Mouse (Mus musculus) liver, adult 2 months (tissue): ENCODE measurements around the gene Ubl4b. TPM values are rescaled to one million over a fixed set of nuclear protein-coding genes. Genes with fewer than 3 reads are reported as not detected.

ENCODE experiments used
- DNase-seq: peaks from one replicate; pipeline ENCODE4 v3.0.0-alpha.2; 2011; ENCODE audit warnings: low read depth, low spot score; ENCODE audit errors: extremely low read depth
- H3K27ac ChIP-seq: fragments of 200-500 bp; replicated peaks from 2 replicates; pipeline ENCODE4 v1.5.1; 2012; ENCODE audit warnings: low read depth, mild to moderate bottlenecking, control low read depth, inconsistent platforms, low read length; ENCODE audit not compliant: insufficient read depth
- H3K27me3 ChIP-seq: fragments of 200-500 bp; 2 replicates; pipeline ENCODE4 v1.6.1; 2012; ENCODE audit warnings: mild to moderate bottlenecking, moderate library complexity, low read length, inconsistent platforms; ENCODE audit not compliant: control insufficient read depth, insufficient read depth
- H3K36me3 ChIP-seq: fragments of 200-500 bp; 2 replicates; pipeline ENCODE4 v1.6.1; 2012; ENCODE audit warnings: low read length, inconsistent platforms; ENCODE audit not compliant: control insufficient read depth, insufficient read depth
- H3K4me1 ChIP-seq: fragments of 200-500 bp; 2 replicates; pipeline ENCODE4 v1.6.1; 2011; ENCODE audit warnings: low read length; ENCODE audit not compliant: control insufficient read depth, insufficient read depth
- H3K4me3 ChIP-seq: fragments of 200-500 bp; 2 replicates; pipeline ENCODE4 v1.5.1; 2011; ENCODE audit warnings: low read depth, mild to moderate bottlenecking, control low read depth, low read length, moderate library complexity; ENCODE audit not compliant: insufficient read depth
- H3K79me2 ChIP-seq: fragments of 200-500 bp; 2 replicates; pipeline ENCODE4 v1.6.1; 2012; ENCODE audit warnings: inconsistent platforms, mild to moderate bottlenecking, low read length, moderate library complexity; ENCODE audit not compliant: control insufficient read depth, insufficient read depth
- H3K9ac ChIP-seq: fragments of 200-500 bp; 2 replicates; pipeline ENCODE4 v1.6.1; 2012; ENCODE audit warnings: low read depth, mild to moderate bottlenecking, control low read depth, inconsistent platforms, low read length
- CTCF ChIP-seq: fragments of 200-500 bp; IDR thresholded peaks from 2 replicates; pipeline ENCODE4 v1.5.1; 2011; ENCODE audit warnings: low read depth, low read length, control low read depth
- POLR2A ChIP-seq: fragments of 200-500 bp; IDR thresholded peaks from 2 replicates; pipeline ENCODE4 v1.6.1; 2011; ENCODE audit warnings: low read length, control low read depth; ENCODE audit not compliant: insufficient read depth; ENCODE audit errors: extremely low read depth
- WGBS: fragments of 180-500 bp; shearing (Covaris S2); methylation state at CpG from one replicate; pipeline ENCODE4 v1.1.7; 2018; 5-methylcytosine and 5-hydroxymethylcytosine counted together
- polyA plus RNA-seq: library from polyadenylated mRNA; depleted of rRNA; stranded (reverse); fragments of >200 nt; gene quantifications from 2 replicates; pipeline ENCODE4 v1.2.3, GENCODE M21; 2012
- total RNA-seq: library from RNA; depleted of rRNA; stranded (reverse); fragments of >200 nt; gene quantifications from 2 replicates; pipeline ENCODE4 v1.2.3, GENCODE M21; 2014

Gene Ubl4b
- total and polyA plus RNA-seq, 2 experiments, result not detected

DNA sequence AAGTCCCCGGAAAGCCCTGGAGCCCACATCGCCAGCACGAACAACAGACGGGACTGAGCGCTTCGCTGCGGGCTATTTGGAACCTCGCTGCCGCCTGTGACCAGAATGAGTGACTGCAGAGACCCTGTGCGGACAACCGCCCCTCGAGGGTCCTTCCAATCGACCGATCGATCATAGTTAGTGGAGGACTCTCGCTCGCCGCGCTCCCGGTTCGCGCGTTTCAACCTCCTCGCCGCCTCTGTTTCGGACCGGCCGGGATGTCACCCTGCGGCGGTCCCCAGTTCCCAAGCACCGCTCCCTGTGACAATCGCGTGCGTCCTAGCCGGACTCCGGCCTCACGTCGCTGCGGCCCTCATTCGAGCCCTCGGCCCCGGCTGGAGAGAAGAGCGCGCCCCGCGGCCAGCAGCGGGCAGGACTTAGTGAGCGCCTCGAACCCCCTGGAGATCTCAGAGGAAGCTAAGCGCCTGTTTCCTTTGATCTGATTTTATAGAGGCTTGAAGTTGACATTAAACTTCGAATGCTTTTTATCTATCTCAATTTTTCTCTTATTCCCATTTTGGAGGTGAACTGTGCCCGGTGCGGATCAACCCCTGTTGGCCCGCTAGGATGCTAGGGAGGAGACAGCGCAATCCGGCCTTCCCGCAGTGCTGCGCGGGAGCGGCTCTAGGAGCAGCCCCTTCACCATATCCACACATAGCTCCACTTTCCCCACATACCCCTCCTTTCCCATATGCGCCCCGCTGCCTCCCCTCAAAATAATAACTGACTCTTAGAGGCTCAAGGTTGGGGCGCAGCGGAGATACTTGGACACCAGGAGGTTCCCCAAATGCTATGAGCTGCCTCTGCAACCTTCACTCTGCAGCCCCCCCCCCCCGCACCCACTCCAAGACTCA, 28.2 kb upstream of the Ubl4b start:
- TF ChIP-seq CTCF, result no peak
- TF ChIP-seq POLR2A, result no peak
- H3K36me3 ChIP-seq, result no peaks in the 10 kb centered on the region
- H3K4me1 ChIP-seq, result no peaks in the 10 kb centered on the region
- H3K4me3 ChIP-seq, result 0 out of 2 replicates have a peak overlapping the region, but pooled peaks have one; percentile 7
- DNase-seq, result no peak
- H3K9ac ChIP-seq, result no peak overlapping the region
- WGBS, result 3% methylated on average over 65 of the region's 65 CpGs
- H3K27ac ChIP-seq, result no peak overlapping the region
- H3K27me3 ChIP-seq, result peaks cover 26% of the 10 kb centered on the region
- no peaks in the 10 kb centered on the region for H3K79me2 ChIP-seq

DNA sequence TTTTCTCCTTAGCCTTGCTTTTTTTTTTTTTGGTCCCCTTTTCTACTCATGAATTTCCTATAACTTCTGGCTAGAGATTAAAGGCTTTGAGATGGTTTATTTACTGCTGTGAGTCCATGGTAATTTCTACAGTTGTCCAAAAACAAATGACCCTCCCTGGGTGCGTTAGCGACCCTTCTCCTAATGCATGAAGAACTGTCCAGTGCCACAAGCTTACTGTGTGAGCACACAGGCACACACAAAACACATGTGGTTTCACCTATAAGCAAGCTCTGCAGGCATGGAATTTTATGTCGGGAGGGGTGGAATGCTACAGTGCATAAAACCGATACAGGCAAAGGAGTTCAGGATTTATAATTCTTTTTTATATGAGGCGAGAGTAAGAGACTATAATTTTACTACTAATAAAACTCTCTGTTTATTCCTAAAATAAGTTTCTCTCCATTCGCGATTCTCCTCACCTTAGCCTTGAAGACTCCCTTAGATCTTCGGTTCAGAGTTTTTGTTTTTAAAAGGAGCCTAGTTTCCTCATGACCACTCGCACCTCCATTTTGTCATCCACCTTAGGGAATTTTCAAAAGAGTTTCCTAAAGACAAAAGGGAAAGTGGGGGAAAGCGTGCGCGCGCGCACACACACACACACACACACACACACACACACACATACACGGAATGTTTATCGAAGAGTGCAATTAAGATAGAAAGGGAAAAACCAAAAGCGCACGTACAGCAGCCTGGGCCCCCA, 27.4 kb upstream of the Ubl4b start:
- no peaks in the 10 kb centered on the region for H3K36me3 ChIP-seq
- no peak for DNase-seq
- H3K4me1 ChIP-seq, result no peaks in the 10 kb centered on the region
- H3K9ac ChIP-seq, result no peak overlapping the region
- H3K4me3 ChIP-seq, result no peak overlapping the region
- TF ChIP-seq POLR2A (no peak), CTCF (no peak)
- H3K79me2 ChIP-seq, result no peaks in the 10 kb centered on the region
- H3K27ac ChIP-seq, result no peak overlapping the region
- peaks cover 26% of the 10 kb centered on the region for H3K27me3 ChIP-seq
- 5% methylated on average over 18 of the region's 18 CpGs for WGBS

DNA sequence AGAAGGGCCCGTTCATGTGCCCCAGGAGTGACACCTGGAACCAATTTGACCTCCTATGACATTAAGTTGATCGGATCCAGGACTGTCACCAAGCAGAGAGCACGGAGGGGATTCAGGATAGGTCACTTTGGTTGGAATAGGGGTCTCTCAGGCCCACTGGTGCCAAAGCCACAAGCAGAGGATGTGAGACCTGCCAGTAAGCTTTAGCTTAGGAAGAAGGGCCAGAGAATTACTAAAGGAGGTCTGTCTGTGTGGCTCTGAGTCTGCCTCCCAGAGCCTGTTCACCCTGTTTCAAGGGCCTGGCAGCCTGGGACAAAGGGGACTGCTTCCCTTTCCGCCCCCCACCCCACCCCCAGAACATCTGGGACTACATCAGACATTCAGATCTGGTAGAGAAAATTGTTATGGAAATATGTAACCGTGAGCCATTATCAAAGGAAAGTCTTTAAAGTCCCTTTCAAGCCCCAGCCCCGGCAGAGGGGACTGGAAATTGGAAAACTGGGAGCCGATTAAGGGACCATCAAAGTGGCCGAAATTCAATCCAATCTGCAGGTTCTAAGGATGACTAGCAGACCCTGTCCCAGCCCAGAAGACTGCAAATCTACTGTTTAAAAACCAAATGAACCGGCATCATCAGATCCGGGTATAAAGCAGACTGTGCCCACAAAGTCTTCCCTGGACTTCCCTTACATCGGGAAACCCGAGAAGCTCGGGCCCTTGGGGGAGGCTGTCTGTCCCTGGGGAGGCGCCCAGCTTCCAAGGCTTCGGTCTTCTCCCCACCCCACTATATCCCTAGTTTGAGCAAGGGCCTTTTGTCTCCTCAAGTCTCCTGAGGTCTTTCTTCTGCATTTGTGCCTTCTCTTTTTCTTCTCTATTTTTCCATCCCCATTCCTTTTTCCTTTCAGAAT, 26.5 kb upstream of the Ubl4b start:
- TF ChIP-seq POLR2A (no peak), CTCF (no peak)
- H3K27me3 ChIP-seq, result peaks cover 22% of the 10 kb centered on the region
- no peaks in the 10 kb centered on the region for H3K36me3 ChIP-seq
- WGBS, result 12% methylated on average over 15 of the region's 15 CpGs
- no peak overlapping the region for H3K9ac ChIP-seq
- H3K79me2 ChIP-seq, result no peaks in the 10 kb centered on the region
- DNase-seq, result no peak
- no peaks in the 10 kb centered on the region for H3K4me1 ChIP-seq
- no peak overlapping the region for H3K4me3 ChIP-seq
- H3K27ac ChIP-seq, result no peak overlapping the region

DNA sequence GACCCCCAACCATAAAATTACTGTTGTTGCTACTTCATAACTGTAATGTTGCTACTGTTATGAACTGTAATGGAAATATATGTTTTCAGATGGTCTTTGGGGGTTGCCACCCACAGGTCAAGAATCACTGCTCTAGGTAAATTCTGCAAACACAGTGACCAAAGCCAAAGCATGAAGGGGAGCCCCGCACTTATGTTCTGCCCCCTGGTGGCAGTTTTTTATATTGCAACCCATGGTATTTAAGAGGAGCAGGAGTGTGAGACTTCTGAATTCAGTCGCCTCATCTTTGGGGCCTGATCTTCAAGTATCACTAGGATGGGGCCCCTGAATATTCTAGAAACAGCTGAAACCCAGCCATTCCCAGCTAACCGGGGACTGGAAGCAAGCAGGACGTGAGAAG, 24.6 kb upstream of the Ubl4b start:
- Histone ChIP-seq H3K4me1 (no peaks in the 10 kb centered on the region), H3K27me3 (peaks cover 19% of the 10 kb centered on the region), H3K79me2 (no peaks in the 10 kb centered on the region), H3K27ac (no peak overlapping the region), H3K9ac (no peak overlapping the region), H3K4me3 (no peak overlapping the region), H3K36me3 (no peaks in the 10 kb centered on the region)
- DNase-seq, result peak; percentile 28
- 12% methylated on average over 4 of the region's 4 CpGs for WGBS
- TF ChIP-seq CTCF, result peak; percentile 51; the same call in 1 of the 2 replicates
- no peak for TF ChIP-seq POLR2A

DNA sequence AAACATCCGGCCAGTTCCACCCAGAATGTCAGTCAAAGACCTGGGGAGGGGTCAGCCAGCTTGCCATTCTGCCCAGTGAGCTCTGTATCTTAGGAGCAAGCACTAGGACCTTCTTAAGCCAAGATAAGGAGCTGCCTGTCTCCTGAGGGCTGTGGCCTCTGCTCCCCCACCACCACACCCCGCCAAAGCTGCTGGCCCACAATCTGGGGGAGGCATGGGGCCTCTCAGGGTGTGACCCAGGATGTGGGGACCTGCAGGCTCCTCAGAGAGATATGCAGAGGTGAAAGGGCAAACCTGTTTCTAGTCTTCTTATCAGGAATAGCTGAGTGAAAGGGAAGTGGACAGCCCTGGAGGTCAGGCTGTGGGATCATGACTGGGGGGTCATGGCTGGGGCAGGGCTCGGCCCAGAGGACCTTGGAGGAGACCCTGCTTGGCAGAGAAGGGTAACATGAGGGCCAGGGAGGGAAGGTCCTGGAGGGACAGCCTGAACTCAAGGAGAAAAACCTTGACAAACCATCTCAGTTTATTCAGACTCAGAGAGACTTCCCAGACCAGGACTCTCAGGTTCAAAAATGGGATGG, 23.0 kb upstream of the Ubl4b start:
- H3K79me2 ChIP-seq, result no peaks in the 10 kb centered on the region
- no peaks in the 10 kb centered on the region for H3K36me3 ChIP-seq
- no peak for DNase-seq
- TF ChIP-seq POLR2A, result no peak
- H3K4me3 ChIP-seq, result no peak overlapping the region
- H3K27ac ChIP-seq, result no peak overlapping the region
- H3K9ac ChIP-seq, result no peak overlapping the region
- no peaks in the 10 kb centered on the region for H3K4me1 ChIP-seq
- H3K27me3 ChIP-seq, result peaks cover 14% of the 10 kb centered on the region
- WGBS, result 53% methylated on average over 3 of the region's 3 CpGs
